Mouse (Mus musculus): Measurements from ENCODE around the gene Rdh14.

Gene Rdh14

GRCm38 (mm10) chr12:10390671-10391441 lies at the start of gene Rdh14:
Rdh14 (plus strand) TSS chr12:10390772.
- DNase-seq (ENCODE audit: low spot score in 2 of 2): peak; percentile 94 to 97

DNA sequence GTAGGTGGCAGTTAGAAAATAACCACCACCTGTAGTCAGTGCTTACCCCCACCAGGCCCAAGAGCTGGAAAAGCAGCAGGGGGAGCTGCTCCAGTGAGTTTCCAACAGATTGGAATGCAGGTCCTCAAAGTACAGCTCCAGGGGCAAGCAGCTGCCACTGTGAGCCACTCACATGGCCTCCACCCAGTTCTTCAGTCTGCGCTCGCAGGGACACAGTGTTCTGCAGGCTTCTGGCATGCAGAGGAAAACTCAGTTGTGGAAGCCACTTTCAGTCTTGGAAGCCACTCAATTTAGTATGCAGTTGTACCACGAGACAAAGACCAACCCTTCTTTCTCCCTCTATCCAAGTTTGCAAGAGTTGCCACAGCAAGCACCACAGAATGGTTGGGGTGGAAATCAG lies 39.9 kb upstream of the Rdh14 start:
- no peak for DNase-seq (ENCODE audit: low spot score in 2 of 2)

DNA sequence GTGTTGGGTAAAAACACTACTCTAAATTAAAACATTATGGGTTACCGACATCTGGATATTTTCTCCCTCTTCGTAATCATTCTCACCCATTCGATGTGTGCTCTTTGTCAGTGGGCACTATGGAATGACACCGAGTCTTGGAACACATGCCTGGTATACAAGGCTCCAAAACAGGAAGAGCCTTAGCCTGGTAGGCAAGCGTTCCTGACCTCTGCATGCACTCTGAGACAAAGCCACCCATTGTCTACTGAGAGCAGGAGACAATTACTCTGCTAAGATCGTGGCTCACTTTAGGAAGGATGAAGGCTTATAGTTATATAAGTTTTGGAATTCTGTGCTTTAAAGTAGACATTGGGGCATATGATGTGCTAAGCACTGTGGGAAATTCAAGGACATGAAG lies 32.8 kb upstream of the Rdh14 start:
- DNase-seq (ENCODE audit: low spot score in 2 of 2): no peak

- DNase-seq (ENCODE audit: low spot score in 2 of 2): no peak
Observed at GRCm38 (mm10) chr12:10369673-10370072, 20.9 kb upstream of the Rdh14 start, which contains the start of gene Nt5c1b. Nt5c1b (plus strand) TSS chr12:10369973.

DNA sequence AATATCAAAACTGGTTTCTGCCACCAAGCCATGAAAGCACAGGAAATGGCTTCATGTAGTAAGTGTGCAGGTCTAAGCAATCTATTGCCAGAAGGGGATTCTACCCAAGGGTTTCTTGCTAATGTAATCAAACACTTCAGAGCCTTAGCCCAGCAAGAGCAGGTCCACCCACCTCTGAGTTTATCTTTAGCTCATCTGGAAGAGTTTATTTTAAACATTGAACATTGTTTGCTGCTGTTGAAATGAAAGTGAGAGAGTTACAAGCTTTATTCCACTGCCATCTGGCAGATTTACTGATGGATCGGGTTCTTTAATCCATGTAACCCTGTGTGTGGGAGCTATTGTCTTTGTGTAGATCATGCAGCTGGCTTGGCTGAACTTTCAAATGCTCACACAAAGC lies 10.2 kb downstream of the Rdh14 start:
- no peak for DNase-seq (ENCODE audit: low spot score in 2 of 2)

GRCm38 (mm10) chr12:10402421-10403115 lies 12.0 kb downstream of the Rdh14 start:
- DNase-seq (ENCODE audit: low spot score in 2 of 2): no peak

DNA sequence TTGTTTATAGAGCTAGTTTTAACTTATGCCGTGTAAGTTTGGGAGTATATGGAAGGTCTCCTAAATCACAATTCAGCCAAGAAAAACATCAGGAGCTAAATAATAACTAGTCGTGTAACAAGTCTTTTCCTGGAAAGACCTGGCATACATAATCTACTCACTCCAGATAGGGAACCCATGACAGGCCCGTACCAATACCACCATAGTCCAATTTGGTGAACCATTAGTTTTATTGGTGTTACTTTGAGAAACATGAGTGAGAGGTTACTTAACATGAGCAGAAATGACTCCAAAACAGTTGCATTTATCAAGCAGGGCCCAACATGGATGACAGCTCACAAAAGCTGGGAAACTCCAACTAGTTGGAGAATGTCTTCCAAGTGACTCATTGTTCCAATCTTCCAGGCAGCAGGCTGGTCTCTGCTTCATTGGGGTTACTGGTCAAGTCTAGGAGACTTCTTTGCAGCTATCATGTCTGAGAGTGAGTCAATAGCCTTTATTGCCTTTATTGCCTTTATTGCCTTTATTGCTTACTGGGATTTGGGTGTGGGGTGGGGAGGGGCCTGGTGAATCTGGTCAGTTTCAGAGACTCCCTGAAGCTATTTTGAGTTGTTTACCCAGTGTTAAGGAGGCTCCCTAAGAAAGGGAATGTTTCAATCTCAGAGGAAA lies 20.1 kb downstream of the Rdh14 start:
- DNase-seq (ENCODE audit: low spot score in 2 of 2): no peak

DNA sequence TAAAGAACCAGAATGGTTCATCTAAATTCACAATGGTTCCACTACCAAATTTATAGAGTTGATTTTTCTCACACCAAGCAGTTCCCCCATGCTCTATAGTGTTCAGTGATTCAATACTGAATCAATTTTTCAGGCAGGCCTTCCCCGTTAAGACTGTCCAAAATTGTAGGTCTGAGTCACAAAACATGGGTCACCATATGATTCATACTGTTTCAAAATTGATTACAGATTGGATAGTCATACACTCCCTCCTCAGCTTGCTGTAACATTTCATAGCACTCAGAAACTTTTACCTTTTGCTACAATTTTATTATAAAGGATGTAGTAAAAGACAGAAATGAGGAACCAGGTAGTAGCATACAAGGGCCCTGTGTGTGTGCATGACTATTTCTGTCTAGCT lies 20.9 kb downstream of the Rdh14 start:
- no peak for DNase-seq (ENCODE audit: low spot score in 2 of 2)

DNA sequence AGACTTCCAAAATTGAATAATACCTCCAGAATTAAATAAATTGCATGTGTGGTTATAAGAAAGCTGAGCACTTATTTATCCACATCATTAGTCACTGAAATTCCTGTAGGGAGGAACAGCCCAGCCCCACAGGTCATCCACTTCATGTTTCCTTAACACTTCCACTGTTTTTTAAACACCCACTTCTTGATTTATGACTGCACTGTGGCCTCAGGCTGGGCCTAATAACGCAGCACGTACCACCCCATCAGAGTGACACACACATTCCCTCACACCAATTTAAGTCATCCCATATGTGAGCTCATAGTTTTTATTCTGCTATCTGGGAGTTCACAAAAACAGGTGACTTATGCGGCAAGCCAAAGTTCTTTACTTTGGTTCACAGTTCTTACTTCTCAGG lies 31.8 kb downstream of the Rdh14 start:
- DNase-seq (ENCODE audit: low spot score in 2 of 2): no peak

DNA sequence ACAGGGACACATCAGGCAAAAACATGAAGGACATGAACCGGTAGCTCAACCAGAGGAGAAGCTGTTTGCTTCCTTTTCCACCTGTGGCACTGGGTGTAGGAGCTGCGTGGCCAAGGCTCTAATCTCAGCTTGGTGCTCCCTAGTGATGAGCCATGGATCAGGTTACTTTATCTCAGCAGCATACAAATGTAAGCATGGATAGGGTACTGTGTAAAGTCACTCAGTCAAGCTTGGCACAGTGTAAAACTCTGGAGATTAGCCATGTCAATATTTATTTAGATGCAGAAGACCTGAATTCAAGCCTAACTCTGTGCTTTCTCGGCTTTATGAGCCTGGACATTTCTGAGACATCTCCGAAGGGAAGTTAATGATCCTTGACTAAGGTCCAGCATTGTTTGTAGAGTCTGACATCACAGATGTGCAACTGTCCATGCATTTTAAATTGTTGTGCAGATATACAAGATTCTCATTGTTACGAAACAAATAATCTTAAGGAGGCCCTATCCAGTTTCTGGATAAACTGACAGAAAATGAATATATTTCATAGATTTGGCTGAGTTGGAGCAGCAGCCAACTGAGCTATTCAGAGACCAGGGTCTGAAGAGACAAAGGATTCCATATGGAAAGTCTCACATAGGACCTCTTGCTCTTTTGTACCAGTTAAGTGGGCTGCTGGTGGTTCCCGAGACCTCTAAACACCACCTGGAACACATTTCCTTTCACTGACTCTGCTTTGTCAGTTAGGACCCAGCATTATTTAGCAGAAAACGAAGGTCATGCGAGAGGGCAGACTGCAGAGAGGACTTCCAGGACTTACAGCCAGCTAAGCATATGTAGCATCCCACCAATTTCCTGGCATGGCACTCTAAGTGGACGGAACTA lies 35.7 kb downstream of the Rdh14 start:
- DNase-seq (ENCODE audit: low spot score in 2 of 2): no peak

- DNase-seq (ENCODE audit: low spot score in 2 of 2): no peak
Observed at GRCm38 (mm10) chr12:10430999-10431398, 40.4 kb downstream of the Rdh14 start.

- DNase-seq (ENCODE audit: low spot score in 2 of 2): peak; percentile 77 to 81
Observed at GRCm38 (mm10) chr12:10438054-10439001, 47.8 kb downstream of the Rdh14 start.

- no peak for DNase-seq (ENCODE audit: low spot score in 2 of 2)
Observed at GRCm38 (mm10) chr12:10439483-10440235, 49.1 kb downstream of the Rdh14 start.

Data from urinary bladder, postnatal 36 days (tissue).